Mouse (Mus musculus) c-Kit-positive CD71-positive TER-119-positive erythroid progenitor cells, embryonic 14.5 days (primary cell): ENCODE measurements at regions not wholly inside any gene's neighbourhood (a gene's known extent, or its start where the extent isn't known, plus 50 kb on each side); places are given as distances from the start of the nearest gene placed in this dataset.

Experiments
- DNase-seq: peaks from one replicate; pipeline ENCODE4 v3.0.0-alpha.2; 2013; ENCODE audit warnings: low spot score

- DNase-seq, result no peak
Observed at GRCm38 (mm10) chr3:17772886-17773285, 175.3 kb upstream of the Cypt12 start.

GRCm38 (mm10) chr3:17779152-17779551, 169.1 kb upstream of the Cypt12 start:
- no peak for DNase-seq

- no peak for DNase-seq
Observed at GRCm38 (mm10) chr3:17784076-17784475, 164.1 kb upstream of the Cypt12 start.

GRCm38 (mm10) chr3:17784587-17784986, 163.6 kb upstream of the Cypt12 start:
- no peak for DNase-seq

GRCm38 (mm10) chr3:17785106-17786022, 162.8 kb upstream of the Cypt12 start:
- DNase-seq, result no peak

GRCm38 (mm10) chr3:17786023-17786720, 162.0 kb upstream of the Cypt12 start:
- no peak for DNase-seq

GRCm38 (mm10) chr3:17786721-17787442, 161.3 kb upstream of the Cypt12 start:
- no peak for DNase-seq

GRCm38 (mm10) chr3:17787443-17788333, 160.5 kb upstream of the Cypt12 start:
- no peak for DNase-seq

- DNase-seq, result no peak
Observed at GRCm38 (mm10) chr3:17788334-17788720, 159.9 kb upstream of the Cypt12 start.

- no peak for DNase-seq
Observed at GRCm38 (mm10) chr3:17788778-17789299, 159.4 kb upstream of the Cypt12 start.

- DNase-seq, result no peak
Observed at GRCm38 (mm10) chr3:17789454-17790196, 158.6 kb upstream of the Cypt12 start.

- no peak for DNase-seq
Observed at GRCm38 (mm10) chr3:17790331-17790730, 157.9 kb upstream of the Cypt12 start.

GRCm38 (mm10) chr3:17790816-17791215, 157.4 kb upstream of the Cypt12 start:
- DNase-seq, result no peak

GRCm38 (mm10) chr3:17791381-17792320, 156.6 kb upstream of the Cypt12 start:
- no peak for DNase-seq

- no peak for DNase-seq
Observed at GRCm38 (mm10) chr3:17792537-17793039, 155.6 kb upstream of the Cypt12 start.

GRCm38 (mm10) chr3:17793646-17794250, 154.5 kb upstream of the Cypt12 start:
- DNase-seq, result no peak

- no peak for DNase-seq
Observed at GRCm38 (mm10) chr3:17794251-17795061, 153.8 kb upstream of the Cypt12 start.
